Mouse (Mus musculus) G1E (cell line): ENCODE results near the gene Gm9887.

Source experiments
- CTCF ChIP-seq: IDR thresholded peaks from 2 replicates; pipeline ENCODE4 v1.5.1; 2012; ENCODE audit warnings: low read depth, low read length, inconsistent platforms, mixed read lengths
- GATA1 ChIP-seq: IDR thresholded peaks from 2 replicates; pipeline ENCODE4 v1.6.1; 2012; ENCODE audit warnings: borderline replicate concordance, low read length, inconsistent platforms, mixed read lengths

- TF ChIP-seq CTCF: peak; percentile 94
- no peak for TF ChIP-seq GATA1
Observed at GRCm38 (mm10) chr12:69360655-69360996, 11.6 kb downstream of the Gm9887 start.
